Mouse (Mus musculus): ENCODE results near the gene Ndufc1.

GRCm38 (mm10) chr3:51364703-51365516 lies 43.9 kb downstream of the Ndufc1 start:
- peak; percentile 33; the same call in 1 of the 3 replicates for TF ChIP-seq GATA1 (IDR thresholded peaks at IDR 0.05; ENCODE audit: borderline replicate concordance, low read length)
- no peak for TF ChIP-seq FLI1 (IDR thresholded peaks at IDR 0.05; ENCODE audit: low read length)

Measured in megakaryocyte, embryonic 14.5 days (primary cell).